Mouse (Mus musculus): ENCODE measurements around the gene Kdm2b. TPM values are rescaled to one million over a fixed set of nuclear protein-coding genes. Genes with fewer than 3 reads are reported as not detected.

Gene Kdm2b
- polyA plus RNA-seq, 1 experiment: 2.1 TPM

- Histone ChIP-seq H3K36me3 (ENCODE audit: control insufficient read depth) (no peaks in the 10 kb centered on the region), H3K27me3 (ENCODE audit: control insufficient read depth) (no peaks in the 10 kb centered on the region), H3K4me3 (replicated peaks) (no peak overlapping the region), H3K9me3 (ENCODE audit: control insufficient read depth, low read length) (no peaks in the 10 kb centered on the region), H3K4me1 (ENCODE audit: control insufficient read depth) (peaks cover 6% of the 10 kb centered on the region)
- no peak for TF ChIP-seq GATA1 (IDR thresholded peaks at IDR 0.05; ENCODE audit: low read length)
- no peak for TF ChIP-seq TAL1 (IDR thresholded peaks at IDR 0.05; ENCODE audit: low read length)
Observed at GRCm38 (mm10) chr5:122997205-122998204, 7.9 kb upstream of the Kdm2b start.

GRCm38 (mm10) chr5:122994910-122995309 is 5.3 kb upstream of the Kdm2b start:
- H3K9me3 ChIP-seq (ENCODE audit: control insufficient read depth, low read length): no peaks in the 10 kb centered on the region
- peaks cover 15% of the 10 kb centered on the region for H3K4me1 ChIP-seq (ENCODE audit: control insufficient read depth)
- TF ChIP-seq TAL1 (IDR thresholded peaks at IDR 0.05; ENCODE audit: low read length) (no peak), GATA1 (IDR thresholded peaks at IDR 0.05; ENCODE audit: low read length) (no peak)
- H3K36me3 ChIP-seq (ENCODE audit: control insufficient read depth): no peaks in the 10 kb centered on the region
- no peak overlapping the region for H3K4me3 ChIP-seq (replicated peaks)
- peaks cover 16% of the 10 kb centered on the region for H3K27me3 ChIP-seq (ENCODE audit: control insufficient read depth)

- Histone ChIP-seq H3K27me3 (ENCODE audit: control insufficient read depth) (peaks cover 22% of the 10 kb centered on the region), H3K9me3 (ENCODE audit: control insufficient read depth, low read length) (no peaks in the 10 kb centered on the region), H3K36me3 (ENCODE audit: control insufficient read depth) (no peaks in the 10 kb centered on the region), H3K4me1 (ENCODE audit: control insufficient read depth) (peaks cover 21% of the 10 kb centered on the region), H3K4me3 (replicated peaks) (peak overlapping the region; percentile 17)
- TF ChIP-seq GATA1 (IDR thresholded peaks at IDR 0.05; ENCODE audit: low read length) (no peak), TAL1 (IDR thresholded peaks at IDR 0.05; ENCODE audit: low read length) (no peak)
Observed at GRCm38 (mm10) chr5:122994303-122994846, 4.8 kb upstream of the Kdm2b start.

- no peaks in the 10 kb centered on the region for H3K9me3 ChIP-seq (ENCODE audit: control insufficient read depth, low read length)
Observed at GRCm38 (mm10) chr5:122993811-122994210, 4.2 kb upstream of the Kdm2b start.

GRCm38 (mm10) chr5:122991350-122992004 is 1.9 kb upstream of the Kdm2b start:
- Histone ChIP-seq H3K9me3 (ENCODE audit: control insufficient read depth, low read length) (no peaks in the 10 kb centered on the region), H3K27me3 (ENCODE audit: control insufficient read depth) (peaks cover 51% of the 10 kb centered on the region), H3K4me3 (replicated peaks) (no peak overlapping the region), H3K36me3 (ENCODE audit: control insufficient read depth) (no peaks in the 10 kb centered on the region), H3K4me1 (ENCODE audit: control insufficient read depth) (peaks cover 43% of the 10 kb centered on the region)
- TF ChIP-seq GATA1 (IDR thresholded peaks at IDR 0.05; ENCODE audit: low read length) (no peak), TAL1 (IDR thresholded peaks at IDR 0.05; ENCODE audit: low read length) (no peak)

More at GRCm38 (mm10) chr5:122993811-122994210, 4.2 kb upstream of the Kdm2b start:
- Histone ChIP-seq H3K27me3 (ENCODE audit: control insufficient read depth) (peaks cover 27% of the 10 kb centered on the region), H3K4me1 (ENCODE audit: control insufficient read depth) (peaks cover 26% of the 10 kb centered on the region), H3K36me3 (ENCODE audit: control insufficient read depth) (no peaks in the 10 kb centered on the region), H3K4me3 (replicated peaks) (no peak overlapping the region)
- TF ChIP-seq TAL1 (IDR thresholded peaks at IDR 0.05; ENCODE audit: low read length) (no peak), GATA1 (IDR thresholded peaks at IDR 0.05; ENCODE audit: low read length) (no peak)

GRCm38 (mm10) chr5:122990411-122991160 is 963 bp upstream of the Kdm2b start:
- TF ChIP-seq TAL1 (IDR thresholded peaks at IDR 0.05; ENCODE audit: low read length) (no peak), GATA1 (IDR thresholded peaks at IDR 0.05; ENCODE audit: low read length) (no peak)
- no peaks in the 10 kb centered on the region for H3K9me3 ChIP-seq (ENCODE audit: control insufficient read depth, low read length)
- peaks cover 57% of the 10 kb centered on the region for H3K27me3 ChIP-seq (ENCODE audit: control insufficient read depth)
- no peak overlapping the region for H3K4me3 ChIP-seq (replicated peaks)
- peaks cover 43% of the 10 kb centered on the region for H3K4me1 ChIP-seq (ENCODE audit: control insufficient read depth)
- no peaks in the 10 kb centered on the region for H3K36me3 ChIP-seq (ENCODE audit: control insufficient read depth)

- H3K27me3 ChIP-seq (ENCODE audit: control insufficient read depth): peaks cover 63% of the 10 kb centered on the region
- TF ChIP-seq TAL1 (IDR thresholded peaks at IDR 0.05; ENCODE audit: low read length): no peak
- no peak for TF ChIP-seq GATA1 (IDR thresholded peaks at IDR 0.05; ENCODE audit: low read length)
- H3K4me1 ChIP-seq (ENCODE audit: control insufficient read depth): peaks cover 37% of the 10 kb centered on the region
- peak overlapping the region; percentile 66 for H3K4me3 ChIP-seq (replicated peaks)
- H3K36me3 ChIP-seq (ENCODE audit: control insufficient read depth): no peaks in the 10 kb centered on the region
- no peaks in the 10 kb centered on the region for H3K9me3 ChIP-seq (ENCODE audit: control insufficient read depth, low read length)
Observed at GRCm38 (mm10) chr5:122989001-122989525, 560 bp downstream of the Kdm2b start.

- Histone ChIP-seq H3K4me1 (ENCODE audit: control insufficient read depth) (peaks cover 37% of the 10 kb centered on the region), H3K27me3 (ENCODE audit: control insufficient read depth) (peaks cover 63% of the 10 kb centered on the region), H3K9me3 (ENCODE audit: control insufficient read depth, low read length) (no peaks in the 10 kb centered on the region), H3K36me3 (ENCODE audit: control insufficient read depth) (no peaks in the 10 kb centered on the region), H3K4me3 (replicated peaks) (peak overlapping the region; percentile 66)
- TF ChIP-seq TAL1 (IDR thresholded peaks at IDR 0.05; ENCODE audit: low read length) (no peak), GATA1 (IDR thresholded peaks at IDR 0.05; ENCODE audit: low read length) (no peak)
Observed at GRCm38 (mm10) chr5:122988021-122988751, 1.4 kb downstream of the Kdm2b start.

All from erythroblast, embryonic 14.5 days (primary cell).